Mouse (Mus musculus) kidney, adult 2 months (tissue): ENCODE results near the gene Asb8.

Experiments used
- CTCF ChIP-seq: fragments of 200-500 bp; conservative IDR thresholded peaks from 2 replicates; pipeline ENCODE4 v1.5.1; 2011; ENCODE audit warnings: low read depth, mild to moderate bottlenecking, control low read depth, low read length, moderate library complexity, mixed read lengths; ENCODE audit not compliant: insufficient read depth, insufficient read length
- POLR2A ChIP-seq: fragments of 200-500 bp; IDR thresholded peaks from one replicate; pipeline ENCODE4 v1.6.1; 2011; ENCODE audit warnings: low read depth, low read length, control low read depth

DNA sequence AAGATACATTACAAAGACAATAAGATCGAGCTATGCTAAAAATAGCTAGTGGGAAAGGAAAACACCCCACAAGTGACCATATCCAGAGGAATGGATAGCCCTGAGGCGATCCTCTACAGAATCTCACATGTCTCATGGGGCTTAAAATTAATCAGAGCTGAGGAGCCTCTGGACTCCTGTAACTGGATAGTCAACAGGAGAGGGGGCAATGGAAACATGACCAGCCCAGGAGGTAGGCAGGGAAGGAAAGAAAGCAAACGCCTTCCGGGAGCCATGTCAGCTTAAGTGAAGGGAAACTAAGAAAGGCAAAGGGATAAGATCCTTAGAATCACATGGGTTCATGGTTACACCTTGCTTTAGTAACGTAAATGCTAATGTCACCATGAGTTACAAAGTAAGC is 24.6 kb downstream of the Asb8 start:
- TF ChIP-seq CTCF: no peak
- no peak for TF ChIP-seq POLR2A
